Mouse (Mus musculus): ENCODE measurements around the gene Zfp566.
"Not testable (repeated sequence)": the region's sequence is repeated elsewhere in the genome, so short reads cannot be mapped to it uniquely, and the experiment has no call there.

- not testable (repeated sequence) for TF ChIP-seq CTCF (conservative IDR thresholded peaks at IDR 0.05 in 1 of 2, IDR thresholded peaks at IDR 0.05 in 1 of 2; ENCODE audit: low read depth in 2 of 2, low read length in 2 of 2); EP300 (IDR thresholded peaks at IDR 0.05; ENCODE audit: low read length); POLR2A (IDR thresholded peaks at IDR 0.05; ENCODE audit: low read depth, low read length); RCOR1 (conservative IDR thresholded peaks at IDR 0.05; ENCODE audit: low read depth, low read length)
These were observed 27.6 kb upstream of the Zfp566 start for GRCm38 (mm10) chr7:30117935-30118334.

Data from CH12.LX (cell line).